Mouse (Mus musculus) heart, embryonic 14.5 days (tissue): ENCODE measurements at regions not wholly inside any gene's neighbourhood (a gene's known extent, or its start where the extent isn't known, plus 50 kb on each side); places are given as distances from the start of the nearest gene placed in this dataset.

Experiments
- ATAC-seq: fragments of 200-750 bp; cut with Nextera tagmentation; 2 replicates; pipeline ENCODE4 v1.8.0; 2017; ENCODE audit warnings: low read depth, moderate TSS enrichment; ENCODE audit not compliant: insufficient number of reproducible peaks, insufficient read depth, low FRiP score
- H3K27ac ChIP-seq, 2 experiments: fragments of 200-500 bp in 1 of 2; fragments of 300-500 bp in 1 of 2; sonication (generic) in 1 of 2; replicated peaks in 1 of 2; 2 replicates each; pipeline ENCODE4 v1.5.1; 2012 to 2014; ENCODE audit warnings: low read depth in 2 of 2, low read length in 2 of 2, control low read depth in 1 of 2, mild to moderate bottlenecking in 1 of 2, mixed read lengths in 1 of 2; ENCODE audit not compliant: control insufficient read depth in 1 of 2, insufficient read depth in 1 of 2
- H3K27me3 ChIP-seq: fragments of 300-500 bp; sonication (generic); 2 replicates; pipeline ENCODE4 v1.6.1; 2014; ENCODE audit warnings: mild to moderate bottlenecking, low read length, control low read depth; ENCODE audit not compliant: control insufficient read depth, insufficient read depth
- H3K36me3 ChIP-seq: fragments of 300-500 bp; sonication (generic); 2 replicates; pipeline ENCODE4 v1.6.1; 2014; ENCODE audit warnings: mild to moderate bottlenecking, control low read depth, low read length, mixed read lengths; ENCODE audit not compliant: control insufficient read depth, insufficient read depth
- H3K4me1 ChIP-seq, 2 experiments: fragments of 200-500 bp in 1 of 2; fragments of 300-500 bp in 1 of 2; sonication (generic) in 1 of 2; 2 replicates each; pipeline ENCODE4 v1.6.1; 2012 to 2014; ENCODE audit warnings: low read length in 2 of 2, control low read depth in 1 of 2, mixed read lengths in 1 of 2; ENCODE audit not compliant: control insufficient read depth in 2 of 2, insufficient read depth in 2 of 2
- H3K4me2 ChIP-seq: fragments of 300-500 bp; sonication (generic); 2 replicates; pipeline ENCODE4 v1.6.1; 2014; ENCODE audit warnings: mild to moderate bottlenecking, low read length
- H3K4me3 ChIP-seq, 2 experiments: fragments of 200-500 bp in 1 of 2; fragments of 300-500 bp in 1 of 2; sonication (generic) in 1 of 2; 2 replicates each; pipeline ENCODE4 v1.5.1; 2012 to 2014; ENCODE audit warnings: low read length in 2 of 2, mild to moderate bottlenecking in 2 of 2, control low read depth in 1 of 2, low read depth in 1 of 2, moderate library complexity in 1 of 2; ENCODE audit not compliant: control insufficient read depth in 1 of 2, insufficient read depth in 1 of 2
- H3K9ac ChIP-seq: fragments of 300-500 bp; sonication (generic); 2 replicates; pipeline ENCODE4 v1.6.1; 2014; ENCODE audit warnings: mild to moderate bottlenecking, low read length
- H3K9me3 ChIP-seq: fragments of 300-500 bp; sonication (generic); 2 replicates; pipeline ENCODE4 v1.6.1; 2016; ENCODE audit warnings: low read length, control low read depth; ENCODE audit not compliant: control insufficient read depth
- WGBS: fragments of 180-500 bp; shearing (Covaris S2); extraction: QIAGEN DNeasy Blood & Tissue Kit; methylation state at CpG from one replicate; pipeline ENCODE4 v1.1.7; 2014; 5-methylcytosine and 5-hydroxymethylcytosine counted together

GRCm38 (mm10) chr1:77220783-77221182 lies 294.1 kb downstream of the Epha4 start:
- H3K4me3 ChIP-seq, result no peak overlapping the region
- H3K27me3 ChIP-seq, result no peaks in the 10 kb centered on the region
- H3K9me3 ChIP-seq, result no peaks in the 10 kb centered on the region
- H3K4me2 ChIP-seq, result no peak overlapping the region
- H3K36me3 ChIP-seq, result no peaks in the 10 kb centered on the region
- H3K27ac ChIP-seq, result no peak overlapping the region
- no peak overlapping the region for H3K9ac ChIP-seq
- WGBS, result 56% methylated on average over 6 of the region's 6 CpGs
- no peaks in the 10 kb centered on the region for H3K4me1 ChIP-seq
- ATAC-seq, result no peak

GRCm38 (mm10) chr1:77221900-77222299 lies 293.0 kb downstream of the Epha4 start:
- no peaks in the 10 kb centered on the region for H3K27me3 ChIP-seq
- no peak for ATAC-seq
- no peak overlapping the region for H3K9ac ChIP-seq
- no peak overlapping the region for H3K4me3 ChIP-seq
- H3K9me3 ChIP-seq, result no peaks in the 10 kb centered on the region
- H3K4me2 ChIP-seq, result no peak overlapping the region
- H3K27ac ChIP-seq, result no peak overlapping the region
- peaks cover 3 to 4% of the 10 kb centered on the region in 2 experiments for H3K4me1 ChIP-seq
- no peaks in the 10 kb centered on the region for H3K36me3 ChIP-seq
- 83% methylated on average over 2 of the region's 2 CpGs for WGBS

- Histone ChIP-seq H3K27ac (no peak overlapping the region; a peak in 1 of 4 replicates), H3K36me3 (no peaks in the 10 kb centered on the region), H3K9me3 (no peaks in the 10 kb centered on the region), H3K9ac (no peak overlapping the region), H3K4me1 (peaks cover 11 to 13% of the 10 kb centered on the region in 2 experiments), H3K4me3 (no peak overlapping the region), H3K4me2 (peak overlapping the region; percentile 50), H3K27me3 (no peaks in the 10 kb centered on the region)
- WGBS, result 42% methylated on average over 4 of the region's 4 CpGs
- ATAC-seq, result no peak
These were observed 288.3 kb downstream of the Epha4 start for GRCm38 (mm10) chr1:77226546-77226945.

- WGBS, result 9% methylated on average over 12 of the region's 12 CpGs
- Histone ChIP-seq H3K27ac (peak overlapping the region in 1 of 2 experiments; percentile 39; a peak in 3 of 4 replicates), H3K9ac (no peak overlapping the region)
These were observed 287.8 kb downstream of the Epha4 start for GRCm38 (mm10) chr1:77226991-77227515.

GRCm38 (mm10) chr1:77227800-77228199 lies 287.1 kb downstream of the Epha4 start:
- Histone ChIP-seq H3K36me3 (no peaks in the 10 kb centered on the region), H3K9me3 (no peaks in the 10 kb centered on the region), H3K4me2 (no peak overlapping the region), H3K27me3 (no peaks in the 10 kb centered on the region), H3K27ac (no peak overlapping the region), H3K9ac (no peak overlapping the region), H3K4me1 (peaks cover 11 to 13% of the 10 kb centered on the region in 2 experiments), H3K4me3 (no peak overlapping the region)
- WGBS, result 64% methylated on average over 6 of the region's 6 CpGs
- no peak for ATAC-seq

More at GRCm38 (mm10) chr1:77226991-77227515, 287.8 kb downstream of the Epha4 start:
- Histone ChIP-seq H3K9me3 (no peaks in the 10 kb centered on the region), H3K4me2 (peak overlapping the region; percentile 50), H3K4me3 (no peak overlapping the region), H3K4me1 (peaks cover 11 to 13% of the 10 kb centered on the region in 2 experiments), H3K36me3 (no peaks in the 10 kb centered on the region), H3K27me3 (no peaks in the 10 kb centered on the region)
- ATAC-seq, result 0 out of 2 replicates have a peak, but pooled peaks have one; percentile 50

GRCm38 (mm10) chr1:77229561-77229960 lies 285.3 kb downstream of the Epha4 start:
- 72% methylated on average over 4 of the region's 4 CpGs for WGBS
- no peak for ATAC-seq

GRCm38 (mm10) chr1:77233010-77233409 lies 281.9 kb downstream of the Epha4 start:
- H3K4me2 ChIP-seq, result no peak overlapping the region
- WGBS, result 54% methylated on average over 4 of the region's 4 CpGs
- H3K9ac ChIP-seq, result no peak overlapping the region
- H3K36me3 ChIP-seq, result no peaks in the 10 kb centered on the region
- no peaks in the 10 kb centered on the region for H3K9me3 ChIP-seq
- no peak overlapping the region for H3K27ac ChIP-seq
- H3K27me3 ChIP-seq, result no peaks in the 10 kb centered on the region
- H3K4me1 ChIP-seq, result peaks cover 4% of the 10 kb centered on the region in 2 experiments; a peak in 3 of 4 replicates
- no peak for ATAC-seq
- H3K4me3 ChIP-seq, result no peak overlapping the region

More at GRCm38 (mm10) chr1:77229561-77229960, 285.3 kb downstream of the Epha4 start:
- Histone ChIP-seq H3K9me3 (no peaks in the 10 kb centered on the region), H3K4me3 (no peak overlapping the region), H3K27ac (no peak overlapping the region), H3K4me1 (peaks cover 11 to 13% of the 10 kb centered on the region in 2 experiments), H3K9ac (no peak overlapping the region), H3K4me2 (no peak overlapping the region), H3K36me3 (no peaks in the 10 kb centered on the region), H3K27me3 (no peaks in the 10 kb centered on the region)

GRCm38 (mm10) chr1:77244642-77245041 lies 270.2 kb downstream of the Epha4 start:
- Histone ChIP-seq H3K36me3 (no peaks in the 10 kb centered on the region), H3K4me3 (no peak overlapping the region), H3K4me2 (no peak overlapping the region), H3K9me3 (no peaks in the 10 kb centered on the region), H3K9ac (no peak overlapping the region), H3K27me3 (no peaks in the 10 kb centered on the region), H3K4me1 (peaks cover 6 to 15% of the 10 kb centered on the region in 2 experiments), H3K27ac (no peak overlapping the region)
- WGBS, result 6% methylated on average over 2 of the region's 2 CpGs
- ATAC-seq, result no peak
